Mouse (Mus musculus) bone marrow, adult 2 months (tissue): ENCODE results near the gene Rab27a.

Experiments used
- CTCF ChIP-seq: fragments of 200-500 bp; IDR thresholded peaks from 2 replicates; pipeline ENCODE4 v1.5.1; 2011; ENCODE audit warnings: low read length, control low read depth; ENCODE audit not compliant: control insufficient read depth, insufficient read depth
- POLR2A ChIP-seq: fragments of 200-500 bp; IDR thresholded peaks from 2 replicates; pipeline ENCODE4 v1.6.1; 2011; ENCODE audit warnings: low read depth, mild to moderate bottlenecking, control low read depth, low read length, borderline replicate concordance; ENCODE audit not compliant: control insufficient read depth

DNA sequence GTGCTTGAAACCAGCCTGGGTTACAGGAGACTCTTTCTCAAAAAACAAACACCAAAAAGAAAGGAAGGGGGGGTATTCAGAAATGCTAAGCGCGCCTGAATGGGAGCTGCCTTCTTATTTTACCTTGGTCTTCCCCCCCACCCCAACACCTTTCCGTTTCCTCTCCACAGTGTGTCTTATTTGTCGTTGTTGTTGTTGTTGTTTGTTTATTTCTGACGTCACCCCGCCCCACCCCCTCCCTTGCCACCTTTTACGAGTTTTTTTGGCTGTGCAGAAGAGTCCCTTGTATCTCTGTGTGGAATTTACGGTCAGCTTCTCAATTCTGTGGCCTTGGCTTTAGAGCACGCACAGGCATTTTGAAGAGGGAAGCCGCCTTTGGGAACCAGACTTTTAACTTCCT lies 1.1 kb downstream of the Rab27a start:
- TF ChIP-seq POLR2A (no peak), CTCF (no peak)
